Mouse (Mus musculus): Measurements from ENCODE around the gene Lrig1. TPM values are rescaled to one million over a fixed set of nuclear protein-coding genes. Genes with fewer than 3 reads are reported as not detected.

Lrig1 gene
- total RNA-seq, 2 experiments from 2014 or later: 39.7 to 49.4 TPM

DNA sequence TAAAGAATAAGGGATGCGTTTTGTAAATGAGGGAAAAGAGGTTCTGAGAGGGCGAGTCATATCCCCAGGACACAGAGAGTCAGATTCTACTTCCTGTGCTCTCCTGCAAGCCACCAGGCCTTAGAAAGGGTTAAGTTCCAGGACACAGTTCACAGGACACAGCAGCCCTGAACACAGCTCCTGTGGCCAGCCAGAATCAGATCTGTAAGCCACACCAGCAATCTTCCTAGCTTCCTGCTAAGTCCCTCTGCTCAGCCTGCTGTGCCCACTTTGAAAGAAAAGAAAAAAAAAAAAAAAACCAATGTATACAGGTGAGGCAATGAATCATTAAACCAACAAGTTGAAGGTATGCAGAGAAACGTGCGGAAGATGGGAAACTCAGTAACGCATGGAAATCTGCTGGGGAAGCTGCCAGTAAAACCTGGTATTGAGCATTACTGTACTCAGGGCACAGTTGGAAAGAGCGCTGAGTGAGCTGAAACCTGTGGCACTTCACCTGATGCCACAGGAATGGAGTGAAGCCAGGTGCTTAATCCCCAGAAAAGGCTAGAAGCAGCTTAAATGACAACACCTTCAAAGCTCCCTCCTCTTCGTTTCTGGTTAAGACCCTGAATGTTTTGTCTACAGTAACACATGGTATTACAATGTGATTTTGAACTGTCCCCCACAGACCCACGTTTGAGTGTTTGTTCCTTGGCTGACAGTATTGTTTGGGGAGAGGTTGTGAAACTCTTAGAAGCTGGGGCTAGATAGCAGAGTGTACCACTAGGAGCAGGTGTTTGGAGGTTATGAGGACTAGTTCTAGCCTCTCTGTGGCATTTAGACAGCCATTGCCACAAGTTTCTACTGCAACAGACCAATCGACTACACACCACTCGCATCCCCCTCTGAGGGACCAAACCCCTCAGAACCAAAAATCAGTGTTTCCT is 46.3 kb downstream of the Lrig1 start:
- intact Hi-C loops (cut with DNase I; ENCODE audit: low total_unique reads): no loop called here
- DNase-seq: no peak

DNA sequence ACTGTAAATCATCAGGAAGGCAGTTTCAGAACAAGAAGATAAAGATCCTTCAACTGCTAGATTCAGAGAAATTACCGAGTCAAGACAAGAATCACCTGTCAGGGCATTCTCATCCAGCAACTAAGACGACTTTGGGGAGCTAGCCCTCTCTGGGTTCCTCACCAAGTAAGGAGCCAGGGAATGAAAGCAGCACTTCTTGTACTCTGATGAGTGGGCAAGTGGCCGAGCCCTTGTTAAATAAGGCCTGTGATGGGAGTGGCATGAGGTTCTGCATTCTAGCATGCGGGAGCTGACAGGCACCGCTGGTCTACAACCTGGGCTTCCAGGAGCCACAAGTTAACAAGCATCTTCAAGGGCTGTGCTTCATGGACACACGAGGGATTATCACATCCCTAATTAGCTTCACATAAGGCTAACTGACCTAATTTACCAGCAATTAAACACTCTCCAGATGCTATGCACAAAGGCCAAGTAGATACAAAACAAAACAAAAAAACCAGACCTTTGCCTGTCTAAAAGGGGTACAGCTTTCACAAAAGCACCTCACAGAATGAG is 47.2 kb downstream of the Lrig1 start:
- intact Hi-C loops (cut with DNase I; ENCODE audit: low total_unique reads): no loop called here
- no peak for DNase-seq

DNA sequence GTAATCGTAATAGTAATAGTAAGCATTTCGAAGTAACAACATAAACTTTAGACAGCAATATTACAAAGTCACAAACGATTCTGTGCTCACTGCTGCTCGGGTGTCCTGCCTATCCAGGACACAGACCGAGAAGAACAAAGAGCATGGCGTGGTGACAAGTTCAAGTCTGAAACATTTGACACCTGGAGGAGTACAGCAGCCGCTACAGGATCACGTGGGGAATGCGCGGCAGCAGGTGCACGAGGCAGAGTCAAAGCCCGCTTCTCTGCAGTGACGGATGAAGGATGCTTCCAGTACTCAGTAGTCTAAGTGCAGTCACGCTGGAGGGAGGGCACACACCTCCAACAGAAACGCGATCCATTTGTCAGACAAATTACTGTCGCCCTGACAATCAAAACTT is 48.4 kb downstream of the Lrig1 start:
- intact Hi-C loops (cut with DNase I; ENCODE audit: low total_unique reads): no loop called here
- DNase-seq: no peak

DNA sequence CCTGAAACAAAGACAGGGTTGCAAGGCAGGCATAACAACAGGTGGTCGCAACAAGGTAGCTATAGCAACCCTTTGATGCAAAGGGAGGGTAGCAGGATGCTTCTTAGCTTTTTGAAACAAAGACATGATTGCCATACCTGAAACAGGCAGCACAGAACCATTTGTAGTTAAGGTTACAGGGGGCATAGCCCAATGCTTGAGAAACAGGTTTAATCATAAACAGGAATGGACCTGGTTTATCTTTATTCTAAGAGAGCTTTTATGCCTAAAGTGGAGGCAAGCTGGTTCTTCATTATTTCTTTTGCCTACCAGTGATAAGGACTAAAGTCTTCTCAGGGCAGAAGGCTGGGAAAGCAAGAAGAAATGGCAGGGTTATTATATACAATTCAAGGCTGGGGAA is 50.3 kb downstream of the Lrig1 start:
- no peak for DNase-seq
- intact Hi-C loops (cut with DNase I; ENCODE audit: low total_unique reads): loop anchor here (5.0 kb wide), 1 partner anchor 48 kb away; no protein-coding TSS in a partner anchor

DNA sequence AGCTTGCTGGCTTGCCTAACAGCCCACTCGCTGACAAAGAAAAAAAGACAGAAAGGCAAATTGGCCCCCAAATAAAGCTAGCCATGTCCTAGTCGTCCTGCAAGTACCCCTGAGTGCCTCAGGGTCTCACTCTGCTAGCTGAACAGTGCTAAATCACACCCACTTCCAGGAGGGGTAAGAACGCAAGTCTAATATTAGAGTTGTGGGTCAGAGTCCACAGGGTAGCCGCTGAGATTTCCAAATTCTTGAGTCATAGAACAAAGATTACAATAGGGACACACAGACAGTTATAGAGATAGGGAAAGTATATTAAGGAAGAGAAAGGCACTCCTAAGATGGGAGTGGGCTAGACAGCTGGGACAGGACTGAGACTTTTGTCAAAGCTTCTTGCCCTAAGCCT is 51.5 kb downstream of the Lrig1 start:
- no peak for DNase-seq
- intact Hi-C loops (cut with DNase I; ENCODE audit: low total_unique reads): loop anchor here (5.0 kb wide), 1 partner anchor 49 kb away; no protein-coding TSS in a partner anchor

DNA sequence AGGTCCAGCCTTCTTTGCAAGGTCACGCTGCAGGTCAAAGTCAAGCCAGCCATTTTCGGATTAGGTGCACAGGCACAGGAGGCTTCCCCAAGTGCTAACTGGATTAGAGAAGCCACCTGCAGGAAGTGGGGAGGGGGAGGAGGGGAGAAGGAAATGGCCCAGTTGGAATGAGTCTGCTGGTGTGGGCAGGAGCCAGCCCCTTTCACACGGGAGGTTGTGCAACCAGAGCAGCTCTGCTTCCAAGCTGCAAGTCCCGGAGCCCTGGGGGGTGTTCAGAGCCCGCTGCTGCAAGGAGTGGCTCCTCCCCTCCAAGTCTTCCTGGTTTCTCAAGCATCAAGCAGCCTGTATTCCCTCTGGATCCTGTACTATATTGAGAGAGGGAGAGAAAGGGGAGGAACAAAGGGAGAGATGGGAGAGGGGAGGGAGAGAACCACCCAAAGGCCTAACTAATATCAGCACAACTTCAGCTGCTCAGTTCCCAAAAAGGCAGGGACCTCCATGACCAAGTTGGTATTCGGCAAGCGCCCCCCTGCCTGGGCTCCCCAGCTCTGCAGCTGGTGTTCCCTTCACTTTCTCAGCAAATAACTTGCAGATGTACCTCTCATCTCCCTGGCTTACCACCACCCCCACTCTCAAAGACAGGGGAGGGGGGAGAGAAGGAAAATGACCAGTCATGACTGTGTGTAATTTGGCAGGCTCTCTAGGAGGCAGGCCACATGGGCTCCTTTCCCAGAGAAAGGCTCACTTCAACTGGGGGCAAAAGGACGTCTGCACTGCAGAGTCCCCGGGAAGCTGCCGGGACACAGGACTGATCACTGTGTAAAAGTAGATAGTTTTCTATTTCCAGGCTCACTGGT is 52.2 kb downstream of the Lrig1 start:
- DNase-seq: peak; percentile 82
- intact Hi-C loops (cut with DNase I; ENCODE audit: low total_unique reads): loop anchor here (5.0 kb wide), 1 partner anchor 49 kb away; no protein-coding TSS in a partner anchor

DNA sequence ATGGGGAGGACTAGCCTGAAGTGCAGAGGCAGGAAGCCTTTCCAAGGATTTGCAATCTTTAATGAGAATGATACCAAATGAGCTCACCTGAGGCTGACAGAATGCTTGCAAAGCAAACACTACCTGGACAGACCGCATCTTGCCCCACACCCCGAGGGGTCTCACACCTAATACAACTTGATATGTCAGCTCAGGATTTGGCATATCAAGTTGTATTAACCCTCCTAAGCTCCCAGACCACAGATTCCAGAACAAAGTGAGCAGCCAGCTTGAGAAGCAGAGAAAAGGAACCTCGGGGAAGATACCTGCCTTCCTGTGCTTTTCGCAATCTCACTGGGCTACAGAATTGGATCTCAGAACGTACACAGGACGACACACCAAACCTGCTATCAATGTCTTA is 53.1 kb downstream of the Lrig1 start:
- intact Hi-C loops (cut with DNase I; ENCODE audit: low total_unique reads): loop anchor here (5.0 kb wide), 1 partner anchor 50 kb away; no protein-coding TSS in a partner anchor
- DNase-seq: no peak

DNA sequence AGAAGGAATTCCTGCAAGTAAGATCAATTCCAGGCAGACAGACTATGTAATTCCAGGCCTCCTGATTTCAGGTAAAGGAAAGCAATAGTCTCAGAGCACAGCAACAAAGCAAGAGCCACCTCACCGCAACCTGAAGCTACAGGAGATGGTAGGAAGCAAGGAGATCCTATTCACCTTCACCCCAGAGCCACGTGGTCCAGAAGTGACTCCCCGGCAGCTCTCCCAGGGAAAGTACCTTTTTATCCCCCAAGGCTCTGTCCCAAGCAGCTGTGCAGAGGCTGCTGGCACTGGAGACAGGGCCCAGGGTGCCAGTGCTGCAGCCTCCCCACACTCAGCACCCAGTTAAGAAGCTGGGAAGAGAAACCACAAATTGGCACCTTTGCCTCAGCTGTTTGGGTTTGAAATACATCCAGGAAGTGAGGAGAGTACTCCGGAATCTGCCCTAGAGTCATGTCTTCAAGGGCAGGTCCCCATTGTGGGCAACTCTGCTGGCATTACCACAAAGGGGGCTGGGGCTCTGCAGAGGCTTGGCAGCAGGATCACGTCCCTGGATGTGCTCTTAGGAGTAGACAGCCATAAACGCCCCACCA is 53.6 kb downstream of the Lrig1 start:
- DNase-seq: no peak
- intact Hi-C loops (cut with DNase I; ENCODE audit: low total_unique reads): loop anchor here (5.0 kb wide), 1 partner anchor 51 kb away; no protein-coding TSS in a partner anchor

DNA sequence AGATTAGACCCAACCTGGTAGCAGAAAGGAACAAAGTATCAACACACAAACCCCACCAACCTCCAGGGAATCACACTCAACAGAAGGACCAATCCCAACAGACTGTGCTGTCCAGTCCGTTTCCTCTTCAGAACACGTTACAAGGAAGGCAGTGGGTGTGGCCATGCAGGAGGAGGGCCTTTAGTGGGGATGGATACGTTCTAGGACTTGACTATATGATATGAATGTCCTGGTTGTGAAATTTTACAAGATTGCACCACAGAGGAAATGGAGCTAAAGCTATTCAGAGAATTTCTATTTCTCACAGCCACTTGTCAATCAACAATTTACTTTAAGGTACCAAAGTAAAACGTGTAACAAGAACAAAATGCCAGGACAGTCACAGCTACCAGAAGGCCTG is 54.2 kb downstream of the Lrig1 start:
- DNase-seq: no peak
- intact Hi-C loops (cut with DNase I; ENCODE audit: low total_unique reads): loop anchor here (5.0 kb wide), 1 partner anchor 52 kb away; no protein-coding TSS in a partner anchor

DNA sequence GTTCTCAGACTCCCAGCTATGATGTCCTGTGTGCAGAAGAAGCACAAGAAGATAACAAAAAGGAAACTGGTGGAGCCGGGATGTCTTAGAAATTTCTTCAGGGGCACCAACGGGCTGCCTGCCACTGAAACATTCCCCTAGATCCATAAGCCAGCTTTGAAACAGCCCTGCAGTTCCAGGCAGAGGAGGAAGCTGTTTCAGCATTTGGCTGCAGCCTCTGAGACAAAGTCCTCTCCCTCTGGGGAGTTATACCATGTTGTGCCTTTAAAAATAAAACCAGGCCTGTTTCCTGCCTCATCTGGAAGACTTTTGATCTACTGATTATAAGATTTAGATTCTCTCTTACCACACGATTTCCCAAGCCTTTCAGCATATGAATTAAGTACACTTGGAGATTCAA is 55.3 kb downstream of the Lrig1 start:
- intact Hi-C loops (cut with DNase I; ENCODE audit: low total_unique reads): loop anchor here (5.0 kb wide), 1 partner anchor 53 kb away; no protein-coding TSS in a partner anchor

DNA sequence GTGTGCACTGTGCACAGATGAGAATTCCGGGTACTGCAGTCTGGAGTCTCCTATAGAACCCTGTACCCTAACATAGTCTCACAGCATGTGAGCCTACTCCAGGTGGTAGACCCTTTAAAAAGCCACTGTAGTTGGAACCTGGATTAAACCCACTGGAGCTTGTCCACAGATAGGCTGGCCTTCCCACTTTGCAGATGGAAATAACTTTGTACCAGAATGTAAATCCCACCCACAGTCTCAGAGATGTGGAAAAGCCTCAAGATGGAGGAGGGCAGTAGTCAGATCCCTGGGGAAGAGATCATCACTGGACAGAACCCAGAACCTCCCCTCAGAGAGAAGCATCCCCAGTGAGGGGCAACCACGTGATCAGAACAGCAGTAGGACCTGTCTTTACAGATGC is 56.0 kb downstream of the Lrig1 start:
- intact Hi-C loops (cut with DNase I; ENCODE audit: low total_unique reads): no loop called here
- DNase-seq: no peak

More for the DNA sequence above, 55.3 kb downstream of the Lrig1 start:
- DNase-seq: no peak

DNA sequence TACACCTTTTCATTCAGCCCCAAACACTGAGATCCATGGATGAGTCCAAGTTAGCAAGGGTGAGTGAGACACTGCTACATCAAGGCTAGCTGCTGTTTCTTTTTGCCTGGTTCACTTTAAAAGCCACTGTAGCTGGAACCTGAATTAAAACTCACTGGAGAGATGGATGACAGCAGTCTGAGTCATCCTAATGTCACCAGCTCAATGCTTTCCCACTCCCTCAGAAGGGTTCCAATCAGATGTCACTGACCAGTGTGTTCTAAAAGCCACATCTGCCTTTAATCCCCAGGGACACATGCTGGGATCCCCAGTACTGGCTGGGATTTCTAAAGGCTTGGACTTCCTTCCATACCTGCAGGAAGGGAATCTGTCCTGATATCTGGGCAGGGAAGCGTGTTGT is 57.9 kb downstream of the Lrig1 start:
- DNase-seq: no peak
- intact Hi-C loops (cut with DNase I; ENCODE audit: low total_unique reads): no loop called here

DNA sequence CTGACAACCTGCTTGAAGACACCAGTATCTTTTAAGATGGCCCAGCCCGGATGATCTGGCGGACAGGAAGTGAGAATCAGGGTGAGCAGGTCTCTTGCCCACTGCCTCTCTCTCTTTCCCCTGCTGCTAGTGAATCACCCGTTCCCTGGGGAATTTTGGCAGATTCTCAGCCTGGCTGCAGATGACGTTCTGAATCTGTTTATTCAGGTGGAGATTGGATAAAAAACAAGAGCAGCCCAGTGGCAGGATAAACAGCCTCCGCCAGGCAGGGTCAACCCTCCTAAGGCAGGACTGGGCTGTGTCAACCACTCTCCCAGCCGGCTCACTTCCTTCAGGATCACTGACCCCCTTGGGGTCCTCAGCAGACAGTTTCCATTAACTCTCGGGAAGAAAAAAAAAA is 59.7 kb downstream of the Lrig1 start:
- intact Hi-C loops (cut with DNase I; ENCODE audit: low total_unique reads): no loop called here
- no peak for DNase-seq

DNA sequence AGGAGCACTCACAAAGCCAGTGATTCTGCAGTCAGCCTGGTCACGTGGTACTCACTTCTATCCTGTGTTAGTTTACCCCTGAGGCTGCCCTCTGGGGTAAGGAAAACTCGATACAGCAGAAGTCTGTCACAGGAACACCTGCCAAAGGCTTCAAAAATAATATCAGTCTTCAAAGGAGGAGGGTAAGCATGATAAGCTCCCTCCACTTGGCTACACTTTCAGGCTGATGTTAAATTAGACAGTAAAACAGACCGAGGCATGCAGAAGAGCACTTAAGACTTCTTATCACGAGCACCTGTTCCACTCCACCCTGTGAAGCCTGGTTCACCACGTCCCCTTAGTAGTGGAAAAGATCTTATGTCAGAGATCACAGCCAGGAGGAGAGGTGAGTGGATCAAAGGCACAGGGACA is 62.9 kb downstream of the Lrig1 start:
- DNase-seq: no peak
- intact Hi-C loops (cut with DNase I; ENCODE audit: low total_unique reads): no loop called here

DNA sequence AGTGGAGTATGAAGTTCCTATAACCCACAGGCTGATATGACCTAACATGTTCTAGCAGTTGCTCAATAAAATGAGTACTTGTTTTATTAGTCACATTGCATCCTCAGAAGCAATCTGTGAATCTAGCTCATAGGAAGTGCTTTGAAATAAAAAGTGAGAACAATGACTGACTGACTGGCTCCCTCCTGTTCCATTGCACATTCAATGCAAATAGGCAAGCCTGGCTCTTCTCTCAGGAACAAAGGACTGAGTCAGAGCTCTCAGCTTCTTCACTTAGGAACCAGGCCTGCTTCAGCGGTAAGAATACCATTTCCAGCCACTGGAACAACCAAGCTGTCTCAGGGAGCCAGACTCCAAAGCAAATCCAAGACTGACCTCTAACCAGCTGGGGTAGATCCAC is 64.6 kb downstream of the Lrig1 start:
- DNase-seq: no peak
- intact Hi-C loops (cut with DNase I; ENCODE audit: low total_unique reads): no loop called here

DNA sequence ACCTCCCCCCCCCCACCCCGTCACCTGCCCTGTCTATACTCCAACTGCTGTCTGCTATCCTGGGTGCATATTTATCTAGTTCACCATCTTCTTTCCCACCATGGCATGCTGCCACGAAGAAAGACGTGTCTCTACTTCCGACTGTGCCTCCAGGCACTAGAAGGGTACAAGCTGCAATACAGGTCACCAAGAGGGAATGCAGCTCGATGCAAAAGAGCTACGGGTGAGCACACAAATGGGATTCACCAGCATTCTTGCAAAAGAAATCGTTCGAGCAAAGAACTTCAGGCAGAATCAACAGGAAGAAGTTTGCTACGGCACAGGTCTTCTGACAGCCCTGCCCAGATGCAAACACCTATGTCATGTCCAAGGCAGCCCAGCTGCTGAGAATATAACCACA is 65.2 kb downstream of the Lrig1 start:
- DNase-seq: no peak
- intact Hi-C loops (cut with DNase I; ENCODE audit: low total_unique reads): no loop called here

DNA sequence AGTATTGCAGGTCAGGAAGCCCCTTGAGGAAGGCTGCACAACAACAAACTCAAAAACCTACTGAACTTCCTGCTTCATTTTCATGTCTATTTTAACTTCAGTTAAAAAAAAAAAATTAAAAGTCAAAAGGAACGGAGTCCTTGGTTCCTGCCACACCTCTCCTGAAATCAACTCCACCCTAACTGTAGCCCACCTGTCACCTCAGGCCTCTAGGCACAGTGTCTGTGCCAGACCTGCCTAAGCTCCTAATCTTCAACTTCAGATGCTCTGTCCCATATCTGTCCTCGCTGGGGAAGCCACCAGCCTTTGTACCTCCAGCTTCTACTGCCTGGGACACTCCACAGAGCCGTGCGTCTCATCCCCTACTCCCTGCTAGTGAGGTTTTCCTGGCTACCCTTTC is 65.7 kb downstream of the Lrig1 start:
- intact Hi-C loops (cut with DNase I; ENCODE audit: low total_unique reads): no loop called here
- no peak for DNase-seq

DNA sequence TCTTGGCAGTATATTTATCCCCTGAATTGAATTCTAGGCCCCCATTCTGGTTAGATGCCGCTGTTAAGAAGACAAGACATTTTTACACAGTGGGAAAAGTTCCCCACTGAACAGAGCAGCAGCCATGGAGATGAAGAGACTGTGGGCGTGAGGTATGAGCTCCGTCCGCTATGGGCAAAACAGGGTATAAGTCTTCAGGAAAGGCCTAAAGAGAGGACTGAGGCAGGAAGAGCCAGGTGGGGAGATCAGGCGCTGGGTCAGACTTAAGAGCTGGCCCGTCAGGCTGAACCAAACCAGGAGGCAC is 68.2 kb downstream of the Lrig1 start:
- no peak for DNase-seq
- intact Hi-C loops (cut with DNase I; ENCODE audit: low total_unique reads): no loop called here

DNA sequence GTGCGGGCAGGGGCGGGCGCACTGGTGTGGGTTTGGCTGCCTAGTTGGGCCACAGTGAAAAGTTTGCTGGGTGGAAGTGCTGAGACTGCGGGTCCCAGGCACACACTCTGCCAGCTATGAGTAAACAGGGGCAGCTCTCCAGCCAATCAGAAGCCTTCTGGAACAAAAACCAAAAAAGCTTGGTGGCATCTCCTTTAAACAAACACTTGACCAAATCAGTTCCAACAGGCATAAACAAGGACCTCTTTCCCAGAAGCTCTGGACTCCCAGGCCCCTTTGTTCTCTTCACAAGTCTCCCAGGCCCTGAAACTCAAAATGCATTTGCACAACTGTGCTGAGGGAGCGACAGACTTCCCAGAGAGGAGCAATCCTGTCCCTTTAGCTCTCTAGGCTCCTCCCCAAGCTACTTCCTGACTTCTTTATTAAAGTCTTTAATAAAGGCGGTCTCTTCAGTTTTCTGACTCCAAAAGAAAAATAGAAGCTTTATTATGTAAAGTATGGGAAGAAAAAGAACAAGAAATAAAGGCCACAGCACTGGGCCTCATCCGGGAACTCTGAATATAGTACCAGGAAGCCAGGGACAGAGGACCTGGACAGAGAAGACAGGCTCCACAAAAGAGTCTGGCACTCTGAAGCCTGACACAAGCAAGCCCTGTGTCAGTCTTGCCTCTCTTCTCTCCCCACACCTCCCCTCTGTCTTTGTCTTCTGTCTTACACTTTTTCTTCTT is 68.7 kb downstream of the Lrig1 start:
- DNase-seq: no peak

More for the DNA sequence above, 68.7 kb downstream of the Lrig1 start:
- intact Hi-C loops (cut with DNase I; ENCODE audit: low total_unique reads): no loop called here

All from gastrocnemius, postnatal 14 days (tissue).